Mouse (Mus musculus) lung, adult 2 months (tissue): Measurements from ENCODE around the gene Robo1.

Source experiments
- CTCF ChIP-seq: fragments of 200-500 bp; IDR thresholded peaks from 2 replicates; pipeline ENCODE4 v1.5.1; 2011; ENCODE audit warnings: mild to moderate bottlenecking, low read length, control low read depth; ENCODE audit not compliant: insufficient read depth
- POLR2A ChIP-seq: fragments of 200-500 bp; IDR thresholded peaks from 2 replicates; pipeline ENCODE4 v1.6.1; 2011; ENCODE audit warnings: low read depth, mild to moderate bottlenecking, control low read depth, low read length, borderline replicate concordance; ENCODE audit errors: extremely low read depth

DNA sequence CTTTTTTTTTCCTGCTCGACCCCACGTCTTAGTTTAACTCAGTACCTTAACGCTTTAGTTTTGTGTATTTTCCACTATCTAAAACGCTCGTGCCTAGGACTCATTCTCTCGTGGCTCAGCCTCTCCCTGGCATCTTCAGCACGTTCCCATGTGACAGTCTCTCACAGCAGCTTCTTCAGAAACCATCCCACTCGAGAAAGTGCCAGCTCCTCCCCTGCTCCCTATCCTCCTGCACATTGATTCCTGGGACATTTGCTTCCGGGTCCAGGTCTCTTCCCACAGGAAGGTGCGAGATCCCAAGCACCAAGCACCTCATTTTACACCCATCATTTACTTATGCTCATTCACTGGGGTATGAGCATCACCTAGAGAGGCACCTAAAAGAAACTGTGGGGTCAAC lies 150.0 kb downstream of the Robo1 start:
- TF ChIP-seq POLR2A (no peak), CTCF (no peak)
